Mouse (Mus musculus): Measurements from ENCODE around the gene Pou5f1.
"Not testable (repeated sequence)": the region's sequence is repeated elsewhere in the genome, so short reads cannot be mapped to it uniquely, and the experiment has no call there.

DNA sequence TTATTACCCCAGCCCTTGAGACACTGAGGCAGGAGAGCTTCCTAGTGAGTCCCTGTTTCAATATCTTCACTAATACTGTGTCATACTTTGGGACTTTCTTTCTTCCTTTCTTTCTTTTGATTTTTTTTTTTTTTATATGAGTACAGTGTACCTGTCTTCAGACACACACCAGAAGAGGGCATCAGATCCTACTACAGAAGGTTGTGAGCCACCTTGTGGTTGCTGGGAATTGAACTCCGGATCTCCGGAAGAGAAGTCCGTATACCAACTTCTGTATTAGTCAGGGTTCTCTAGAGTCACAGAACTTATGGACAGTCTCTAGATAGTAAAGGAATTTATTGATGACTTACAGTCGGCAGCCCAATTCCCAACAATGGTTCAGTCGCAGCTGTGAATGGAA, 2.5 kb downstream of the Pou5f1 start:
- not testable (repeated sequence) for TF ChIP-seq GATA1 (IDR thresholded peaks at IDR 0.05; ENCODE audit: borderline replicate concordance, low read length); FLI1 (IDR thresholded peaks at IDR 0.05; ENCODE audit: low read length)

Data from megakaryocyte, embryonic 14.5 days (primary cell).